Mouse (Mus musculus) bone marrow, adult 2 months (tissue): ENCODE measurements around the gene Tbx2. TPM values are rescaled to one million over a fixed set of nuclear protein-coding genes. Genes with fewer than 3 reads are reported as not detected.

Experiments
- H3K27ac ChIP-seq: fragments of 200-500 bp; 2 replicates; pipeline ENCODE4 v1.5.1; 2012; ENCODE audit warnings: low read depth, mild to moderate bottlenecking, control low read depth, inconsistent platforms, low read length; ENCODE audit not compliant: control insufficient read depth, poor library complexity, insufficient read depth
- H3K4me1 ChIP-seq: fragments of 200-500 bp; 2 replicates; pipeline ENCODE4 v1.6.1; 2011; ENCODE audit warnings: low read length; ENCODE audit not compliant: control insufficient read depth, insufficient read depth
- H3K4me3 ChIP-seq: fragments of 200-500 bp; replicated peaks from 2 replicates; pipeline ENCODE3; 2011; ENCODE audit warnings: mild to moderate bottlenecking, low read depth, low read length, control low read depth; ENCODE audit not compliant: control insufficient read depth
- CTCF ChIP-seq: fragments of 200-500 bp; IDR thresholded peaks from 2 replicates; pipeline ENCODE4 v1.5.1; 2011; ENCODE audit warnings: low read length, control low read depth; ENCODE audit not compliant: control insufficient read depth, insufficient read depth
- POLR2A ChIP-seq: fragments of 200-500 bp; IDR thresholded peaks from 2 replicates; pipeline ENCODE4 v1.6.1; 2011; ENCODE audit warnings: low read depth, mild to moderate bottlenecking, control low read depth, low read length, borderline replicate concordance; ENCODE audit not compliant: control insufficient read depth
- WGBS: fragments of 180-500 bp; shearing (Covaris S2); methylation state at CpG from one replicate; pipeline ENCODE4 v1.1.7; 2018; 5-methylcytosine and 5-hydroxymethylcytosine counted together
- polyA plus RNA-seq: library from polyadenylated mRNA; stranded (reverse); fragments of >200 nt; gene quantifications from 2 replicates; pipeline ENCODE4 v1.2.4, GENCODE M21; 2011; ENCODE audit warnings: low replicate concordance; ENCODE audit not compliant: missing spikeins, insufficient read depth, insufficient read length

Gene Tbx2
- polyA plus RNA-seq, 1 experiment, result 1.6 TPM

DNA sequence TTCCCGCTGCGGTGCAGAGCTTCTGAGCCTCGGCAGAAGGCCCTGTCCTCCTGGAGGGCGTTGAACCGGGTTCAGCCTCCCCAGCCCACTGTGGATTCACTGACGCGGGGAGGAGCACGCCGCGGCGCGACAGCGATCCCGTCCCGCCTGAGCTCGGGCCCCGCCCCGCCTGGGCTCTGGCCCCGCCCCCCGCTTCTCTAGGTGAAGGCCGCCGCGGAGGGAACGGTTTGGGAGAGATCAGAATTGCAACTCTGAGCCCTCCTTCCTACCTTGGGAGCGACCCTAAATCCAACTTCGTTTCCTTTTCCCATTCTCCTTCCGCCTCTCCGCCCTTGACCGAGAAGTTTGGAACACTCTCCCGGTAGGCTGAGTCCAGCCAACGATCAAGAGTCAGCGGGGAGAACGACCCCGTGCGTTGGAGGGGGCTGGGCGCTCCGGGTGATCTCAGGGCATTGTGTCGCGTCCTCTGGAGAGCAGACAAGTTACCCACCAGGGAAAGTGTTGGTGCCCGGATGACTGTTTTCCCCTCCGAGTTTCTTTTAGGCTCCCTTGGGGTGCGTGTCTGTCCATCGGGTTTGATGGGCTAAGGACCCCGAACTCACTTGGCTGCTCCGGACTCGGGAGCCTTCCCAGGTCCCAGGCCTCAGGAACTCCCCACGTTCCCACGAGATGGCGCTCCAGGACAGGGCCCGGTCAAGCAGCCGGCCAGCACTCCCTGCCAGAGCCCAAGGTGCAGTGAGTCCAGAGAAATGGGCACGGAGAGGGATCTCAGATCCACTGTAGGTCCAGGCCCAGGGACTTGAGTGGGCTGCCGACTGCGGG is 12.0 kb downstream of the Tbx2 start:
- TF ChIP-seq POLR2A (no peak), CTCF (peak; percentile 50)
- Histone ChIP-seq H3K4me1 (no peaks in the 10 kb centered on the region; the same call in 1 of the 2 replicates), H3K4me3 (peak overlapping the region; percentile 33), H3K27ac (no peak overlapping the region)
- 1% methylated on average over 53 of the region's 54 CpGs for WGBS

GRCm38 (mm10) chr11:85844971-85845370 is 12.6 kb downstream of the Tbx2 start:
- 43% methylated on average over 5 of the region's 5 CpGs for WGBS
- TF ChIP-seq CTCF (no peak), POLR2A (no peak)
- Histone ChIP-seq H3K4me1 (no peaks in the 10 kb centered on the region; the same call in 1 of the 2 replicates), H3K4me3 (no peak overlapping the region), H3K27ac (no peak overlapping the region)

DNA sequence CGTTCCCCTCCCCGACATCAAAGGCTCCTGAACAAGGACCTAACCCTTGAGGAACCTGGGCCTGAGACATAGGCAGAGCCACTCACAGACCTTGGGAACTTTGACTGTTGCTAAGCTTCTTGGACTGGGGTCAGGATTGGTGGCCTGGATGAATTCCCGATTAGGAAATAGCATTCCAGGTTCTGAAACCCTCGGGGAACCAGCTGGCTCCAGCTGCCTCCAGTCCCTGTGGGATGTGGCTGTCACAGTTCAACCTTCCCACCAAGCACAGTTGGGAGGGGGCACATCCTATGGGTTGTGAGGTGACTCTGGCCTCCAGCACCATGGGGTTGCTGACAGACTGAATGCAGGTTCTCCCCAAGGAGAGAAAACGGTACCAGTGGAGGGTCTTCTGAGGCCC is 13.6 kb downstream of the Tbx2 start:
- no peak overlapping the region for H3K27ac ChIP-seq
- WGBS, result 66% methylated on average over 5 of the region's 5 CpGs
- no peaks in the 10 kb centered on the region; the same call in 1 of the 2 replicates for H3K4me1 ChIP-seq
- no peak overlapping the region for H3K4me3 ChIP-seq
- TF ChIP-seq CTCF (no peak), POLR2A (no peak)

DNA sequence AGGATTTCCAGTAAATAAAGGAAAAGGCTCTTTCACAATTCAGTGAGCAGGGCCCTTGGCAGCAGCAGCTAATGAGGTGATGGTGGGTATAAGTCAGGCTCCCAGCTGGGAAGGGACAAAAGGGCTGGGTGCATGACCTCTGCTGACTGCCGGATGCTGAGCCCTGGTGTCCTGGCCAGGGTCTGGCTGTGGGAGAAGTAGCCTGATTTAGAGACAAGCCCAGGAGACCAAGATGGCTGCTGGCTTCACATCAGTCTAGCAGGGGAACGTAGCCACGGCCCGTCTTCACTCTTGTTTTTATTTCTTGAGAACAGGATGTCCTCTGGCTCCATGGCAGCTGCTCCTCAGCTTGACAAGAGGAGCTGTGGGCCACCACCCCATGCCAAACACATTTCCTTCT is 14.2 kb downstream of the Tbx2 start:
- no peak overlapping the region for H3K27ac ChIP-seq
- no peaks in the 10 kb centered on the region; the same call in 1 of the 2 replicates for H3K4me1 ChIP-seq
- WGBS, result 45% methylated on average over 4 of the region's 4 CpGs
- no peak for TF ChIP-seq CTCF
- TF ChIP-seq POLR2A, result no peak
- H3K4me3 ChIP-seq, result no peak overlapping the region

DNA sequence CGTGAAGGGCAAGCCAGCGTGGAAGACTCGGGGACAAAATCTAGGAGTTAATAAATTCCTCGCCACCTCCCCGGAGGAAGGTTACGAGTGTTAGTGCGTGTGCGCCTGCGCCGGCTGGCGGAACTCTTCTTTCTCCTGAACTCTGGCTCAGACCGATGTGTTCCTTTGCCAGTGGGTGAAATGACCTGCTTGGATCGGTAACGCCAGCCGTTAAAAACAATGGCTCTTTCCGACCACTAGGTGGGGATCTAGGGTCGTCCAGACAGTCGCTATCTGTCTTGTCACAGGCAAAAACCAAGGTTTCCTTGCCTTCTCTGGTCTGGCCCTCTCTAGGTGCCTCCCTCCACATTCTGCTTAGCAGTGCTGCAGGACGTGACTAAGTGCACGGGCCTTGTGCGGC is 16.7 kb downstream of the Tbx2 start:
- 9% methylated on average over 21 of the region's 21 CpGs for WGBS
- H3K4me1 ChIP-seq, result no peaks in the 10 kb centered on the region
- H3K4me3 ChIP-seq, result no peak overlapping the region
- no peak overlapping the region for H3K27ac ChIP-seq
- TF ChIP-seq POLR2A (no peak), CTCF (peak; percentile 74)

- H3K27ac ChIP-seq, result no peak within 1 kb of the TSS
- 86% methylated on average over 6 of the region's 6 CpGs for WGBS
Observed at GRCm38 (mm10) chr11:85850233-85850632, 17.9 kb downstream of the Tbx2 start, which contains the start of gene Gm11444. Gene Gm11444 (minus strand): TSS chr11:85850333.

GRCm38 (mm10) chr11:85850758-85851157 is 18.4 kb downstream of the Tbx2 start:
- TF ChIP-seq CTCF (no peak), POLR2A (no peak)
- Histone ChIP-seq H3K4me1 (no peaks in the 10 kb centered on the region), H3K27ac (no peak overlapping the region), H3K4me3 (no peak overlapping the region)
- WGBS, result 59% methylated on average over 6 of the region's 6 CpGs

More at GRCm38 (mm10) chr11:85850233-85850632, 17.9 kb downstream of the Tbx2 start, which contains the start of gene Gm11444:
- TF ChIP-seq CTCF (no peak), POLR2A (no peak)
- Histone ChIP-seq H3K4me1 (no peaks in the 10 kb centered on the region), H3K4me3 (no peak within 1 kb of the TSS)

DNA sequence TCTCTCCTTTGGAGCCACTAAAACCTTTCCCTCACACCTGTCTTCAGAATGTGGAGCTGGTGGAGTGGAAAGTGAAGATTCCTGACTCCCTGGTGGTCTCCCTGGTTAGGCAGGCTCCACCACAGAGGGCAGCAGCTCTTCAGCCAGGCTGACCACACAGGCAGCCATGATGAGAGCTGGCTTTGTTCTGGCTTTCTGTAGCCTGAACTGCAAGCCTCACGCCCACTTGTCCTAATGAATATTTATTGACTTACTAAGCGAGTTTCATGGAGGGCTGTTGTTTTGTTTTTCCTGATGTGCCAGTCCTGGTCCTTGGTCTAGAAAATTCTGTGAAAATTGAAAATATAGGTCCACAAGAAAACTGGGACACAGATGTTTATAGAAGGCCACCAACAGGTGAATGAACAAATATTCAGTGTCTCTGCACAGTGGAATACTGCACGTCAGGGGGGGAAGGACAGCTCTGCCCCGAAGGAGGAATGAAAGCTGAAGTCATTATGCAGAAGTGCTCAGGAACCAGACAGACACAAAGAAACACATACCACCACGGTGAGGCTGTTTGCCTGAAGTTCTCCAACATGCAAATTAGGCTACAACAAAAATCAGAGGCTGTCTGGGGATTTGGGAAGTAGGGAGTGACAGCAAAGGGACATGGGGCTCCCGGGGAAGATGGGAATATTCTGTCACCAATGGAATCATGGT is 25.8 kb downstream of the Tbx2 start:
- Histone ChIP-seq H3K4me3 (no peak overlapping the region), H3K4me1 (no peaks in the 10 kb centered on the region), H3K27ac (no peak overlapping the region)
- WGBS, result 39% methylated on average over 6 of the region's 6 CpGs
- TF ChIP-seq CTCF (no peak), POLR2A (no peak)
